Mouse (Mus musculus): Measurements from ENCODE around the gene Larp1.

Larp1 gene

GRCm38 (mm10) chr11:58009051-58009515 lies at the start of gene Larp1:
Gene Larp1 (plus strand): TSS chr11:58009064.
- in situ Hi-C loops (cut with MseI, MboI): no loop called here

GRCm38 (mm10) chr11:57959924-57960323 lies 48.9 kb upstream of the Larp1 start:
- in situ Hi-C loops (cut with MseI, MboI): loop anchor here (5.0 to 10.0 kb wide), 2 partner anchors 52 to 135 kb away; partner anchors contain the start of gene Gm12248 (in 1 of the 2)

GRCm38 (mm10) chr11:57962382-57963285 lies 46.2 kb upstream of the Larp1 start:
- in situ Hi-C loops (cut with MseI, MboI): no loop called here

- in situ Hi-C loops (cut with MseI, MboI): no loop called here
These were observed 45.5 kb upstream of the Larp1 start for GRCm38 (mm10) chr11:57963291-57963870.

GRCm38 (mm10) chr11:57966630-57967029 lies 42.2 kb upstream of the Larp1 start:
- in situ Hi-C loops (cut with MseI, MboI): no loop called here

- in situ Hi-C loops (cut with MseI, MboI): no loop called here
These were observed 40.6 kb upstream of the Larp1 start for GRCm38 (mm10) chr11:57968301-57968700.

- in situ Hi-C loops (cut with MseI, MboI): no loop called here
These were observed 38.3 kb upstream of the Larp1 start for GRCm38 (mm10) chr11:57970541-57970940.

- in situ Hi-C loops (cut with MseI, MboI): no loop called here
These were observed 35.6 kb upstream of the Larp1 start for GRCm38 (mm10) chr11:57973001-57973912.

GRCm38 (mm10) chr11:57973913-57974234 lies 35.0 kb upstream of the Larp1 start:
- in situ Hi-C loops (cut with MseI, MboI): no loop called here

- in situ Hi-C loops (cut with MseI, MboI): no loop called here
These were observed 33.0 kb upstream of the Larp1 start for GRCm38 (mm10) chr11:57975876-57976275.

GRCm38 (mm10) chr11:57977681-57978080 lies 31.2 kb upstream of the Larp1 start:
- in situ Hi-C loops (cut with MseI, MboI): no loop called here

GRCm38 (mm10) chr11:57979621-57980020 lies 29.2 kb upstream of the Larp1 start:
- in situ Hi-C loops (cut with MseI, MboI): no loop called here

- in situ Hi-C loops (cut with MseI, MboI): no loop called here
These were observed 27.6 kb upstream of the Larp1 start for GRCm38 (mm10) chr11:57981083-57981809.

GRCm38 (mm10) chr11:57983480-57984342 lies 25.2 kb upstream of the Larp1 start:
- in situ Hi-C loops (cut with MseI, MboI): no loop called here

- in situ Hi-C loops (cut with MseI, MboI): no loop called here
These were observed 24.6 kb upstream of the Larp1 start for GRCm38 (mm10) chr11:57984343-57984666.

- in situ Hi-C loops (cut with MseI, MboI): no loop called here
These were observed 23.4 kb upstream of the Larp1 start for GRCm38 (mm10) chr11:57985485-57985884.

- in situ Hi-C loops (cut with MseI, MboI): no loop called here
These were observed 22.8 kb upstream of the Larp1 start for GRCm38 (mm10) chr11:57986053-57986452.

- in situ Hi-C loops (cut with MseI, MboI): no loop called here
These were observed 22.4 kb upstream of the Larp1 start for GRCm38 (mm10) chr11:57986456-57986855.

- in situ Hi-C loops (cut with MseI, MboI): no loop called here
These were observed 22.0 kb upstream of the Larp1 start for GRCm38 (mm10) chr11:57986861-57987260.

GRCm38 (mm10) chr11:57998168-57998567 lies 10.7 kb upstream of the Larp1 start:
- in situ Hi-C loops (cut with MseI, MboI): no loop called here

Data from mouse trophoblast stem cell (cell line).